Mouse (Mus musculus): Measurements from ENCODE around the gene Abcc10.

The Abcc10 gene

DNA sequence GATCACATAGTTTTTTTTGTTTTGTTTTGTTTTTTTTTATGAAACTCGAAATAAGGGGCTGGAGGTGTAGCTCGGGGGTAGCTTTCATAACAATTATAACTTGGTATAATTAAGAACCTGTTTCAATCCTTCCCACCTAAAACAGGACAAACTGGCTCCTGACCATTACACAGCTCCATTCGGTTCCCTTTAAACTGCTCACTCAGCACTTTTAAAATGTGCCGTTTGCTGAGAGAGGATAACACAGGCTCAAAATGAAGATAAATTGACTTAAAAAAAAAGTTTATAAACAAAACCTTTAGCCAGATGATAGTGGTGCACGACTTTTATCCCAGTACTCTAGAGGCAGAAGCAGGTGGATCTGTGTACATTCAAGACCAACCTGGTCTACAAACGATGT, 42.7 kb downstream of the Abcc10 start:
- no peak for DNase-seq (ENCODE audit: low spot score in 2 of 2)

DNA sequence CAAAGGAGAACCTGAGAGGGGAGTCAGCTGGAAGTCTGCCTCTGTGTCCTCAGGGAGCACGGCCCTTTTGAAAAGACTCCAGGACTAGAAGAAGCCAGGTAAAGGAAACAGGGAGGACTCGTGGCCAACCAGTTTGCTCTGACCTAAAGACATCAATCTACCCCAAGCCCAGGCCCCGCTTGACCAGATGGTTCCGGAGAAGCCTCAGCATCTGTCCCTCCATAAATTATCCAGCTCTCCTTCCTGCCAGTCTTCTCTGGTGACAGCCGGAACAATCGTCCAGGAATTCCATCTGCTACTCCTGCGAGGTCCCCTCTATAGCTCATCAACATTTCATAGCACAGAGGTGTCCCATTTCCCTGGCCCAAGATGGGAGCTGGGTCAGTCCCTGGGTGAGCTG, 43.5 kb downstream of the Abcc10 start:
- no peak for DNase-seq (ENCODE audit: low spot score in 2 of 2)

GRCm38 (mm10) chr17:46283911-46284310, 44.2 kb downstream of the Abcc10 start:
- DNase-seq (ENCODE audit: low spot score in 2 of 2), result no peak

- no peak for DNase-seq (ENCODE audit: low spot score in 2 of 2)
These were observed 45.0 kb downstream of the Abcc10 start for GRCm38 (mm10) chr17:46283140-46283539.

GRCm38 (mm10) chr17:46282483-46283123, 45.5 kb downstream of the Abcc10 start, which contains the start of gene Tjap1:
Tjap1 (minus strand) TSS chr17:46283026.
- peak; percentile 72 to 78 for DNase-seq (ENCODE audit: low spot score in 2 of 2)

DNA sequence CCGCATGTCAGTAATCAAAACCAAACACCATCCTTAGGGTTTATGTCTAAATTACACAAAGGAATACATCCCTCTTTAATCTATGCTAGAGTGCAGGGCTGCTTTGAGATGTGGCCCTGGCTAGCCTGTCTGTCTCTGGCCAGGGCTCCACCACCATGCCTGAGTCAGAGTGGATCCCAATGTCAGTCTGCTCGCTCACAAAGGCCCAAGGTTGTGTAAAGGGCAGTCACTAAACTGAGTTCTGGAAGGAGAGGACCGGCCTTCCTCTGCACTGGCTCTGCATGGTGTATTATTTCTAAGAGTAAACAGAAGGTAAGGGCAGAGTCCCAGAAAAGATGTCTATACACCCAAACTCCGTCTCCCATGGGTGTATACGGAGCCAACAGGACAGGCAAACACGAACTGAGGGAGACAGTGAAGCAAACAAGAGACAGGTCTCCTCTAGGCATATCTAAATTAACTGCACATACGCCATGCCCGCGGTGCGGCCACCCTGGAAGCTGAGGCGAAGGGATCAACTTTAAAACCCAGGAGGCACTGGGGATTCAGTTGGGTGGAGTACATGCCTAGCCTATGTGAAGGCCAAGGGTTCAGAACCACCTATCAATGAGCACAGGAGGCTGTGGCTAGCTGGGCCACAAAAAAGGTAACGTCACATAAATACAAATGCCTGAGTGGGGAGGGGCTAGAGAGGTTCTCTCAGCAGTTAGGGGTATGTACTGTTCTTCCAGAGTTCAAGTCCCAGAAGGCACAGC, 50.0 kb downstream of the Abcc10 start:
- DNase-seq (ENCODE audit: low spot score in 2 of 2), result no peak

DNA sequence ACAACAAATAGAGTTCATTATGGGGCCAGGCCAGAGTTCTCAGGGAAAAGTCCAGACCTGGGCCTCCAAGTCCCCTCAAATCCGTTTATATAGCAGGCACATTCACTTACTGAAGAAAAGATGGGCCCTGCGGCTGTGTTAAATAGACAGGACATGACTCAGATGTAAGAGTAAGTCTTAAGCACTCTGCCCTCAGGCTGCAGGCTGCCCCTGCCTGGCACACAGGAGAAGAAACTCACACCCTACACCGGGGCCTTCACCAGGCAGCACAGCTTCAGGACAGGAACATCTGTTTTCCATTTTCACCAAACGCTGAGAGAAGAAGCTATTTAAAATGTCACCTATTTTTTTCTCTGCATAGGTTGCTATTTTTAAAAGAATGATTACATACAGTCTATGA, 50.6 kb downstream of the Abcc10 start:
- no peak for DNase-seq (ENCODE audit: low spot score in 2 of 2)

DNA sequence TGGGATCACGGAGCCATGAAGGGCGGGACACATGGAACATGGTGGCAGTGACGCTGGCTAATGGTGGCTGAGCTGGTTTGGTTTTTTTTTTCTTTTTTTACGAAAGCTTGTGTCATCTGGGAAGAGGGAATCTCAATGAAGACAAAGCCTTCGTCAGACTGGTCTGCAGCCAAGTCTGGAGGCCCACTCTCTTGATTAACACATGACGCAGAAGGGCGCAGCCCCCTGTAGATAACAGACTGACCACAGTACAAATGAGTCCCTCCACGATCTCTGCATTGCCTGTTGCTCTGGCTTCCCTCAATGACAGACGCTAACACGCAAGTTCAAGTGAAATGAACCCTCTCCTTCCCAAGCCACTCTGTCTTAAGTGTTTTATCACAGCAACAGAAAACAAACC, 52.6 kb downstream of the Abcc10 start:
- DNase-seq (ENCODE audit: low spot score in 2 of 2), result no peak

DNA sequence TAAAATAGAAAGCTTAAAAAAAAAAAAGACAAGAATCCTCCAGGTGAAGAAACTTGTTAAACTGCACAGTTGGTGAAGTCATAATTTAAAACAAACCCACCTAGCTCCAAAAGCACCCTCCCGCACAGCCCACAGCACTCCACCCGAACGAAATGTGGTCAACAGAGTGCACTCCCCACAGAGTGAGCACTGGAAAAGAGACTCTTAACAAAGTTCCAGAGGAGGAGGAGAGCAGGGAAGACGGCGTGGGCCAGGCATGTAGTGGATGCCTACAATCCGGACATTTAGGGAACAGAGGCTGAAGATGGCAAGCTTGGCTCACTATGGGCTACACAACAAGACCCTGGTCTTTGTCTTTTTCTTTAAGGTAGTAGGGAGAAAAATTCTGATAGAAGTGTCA, 53.1 kb downstream of the Abcc10 start:
- DNase-seq (ENCODE audit: low spot score in 2 of 2), result no peak

DNA sequence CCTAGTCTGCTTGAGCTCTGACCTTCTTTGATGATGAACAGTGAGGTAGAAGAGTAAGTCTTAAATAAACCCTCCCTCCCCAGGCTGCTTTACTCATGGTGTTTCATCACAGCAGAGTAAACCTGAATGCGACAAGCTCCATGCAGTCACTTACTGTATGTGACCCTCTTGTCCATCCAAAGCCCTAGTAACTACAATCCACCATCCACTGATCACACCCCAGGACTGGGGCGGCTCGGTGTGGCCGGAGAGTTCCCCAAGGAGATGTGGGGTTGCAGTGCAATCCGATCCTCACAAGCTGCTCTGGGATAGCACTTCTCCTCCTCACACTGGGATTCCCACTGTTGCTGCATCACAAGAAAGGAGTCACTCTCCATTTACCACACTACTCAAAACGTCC, 53.7 kb downstream of the Abcc10 start:
- no peak for DNase-seq (ENCODE audit: low spot score in 2 of 2)

DNA sequence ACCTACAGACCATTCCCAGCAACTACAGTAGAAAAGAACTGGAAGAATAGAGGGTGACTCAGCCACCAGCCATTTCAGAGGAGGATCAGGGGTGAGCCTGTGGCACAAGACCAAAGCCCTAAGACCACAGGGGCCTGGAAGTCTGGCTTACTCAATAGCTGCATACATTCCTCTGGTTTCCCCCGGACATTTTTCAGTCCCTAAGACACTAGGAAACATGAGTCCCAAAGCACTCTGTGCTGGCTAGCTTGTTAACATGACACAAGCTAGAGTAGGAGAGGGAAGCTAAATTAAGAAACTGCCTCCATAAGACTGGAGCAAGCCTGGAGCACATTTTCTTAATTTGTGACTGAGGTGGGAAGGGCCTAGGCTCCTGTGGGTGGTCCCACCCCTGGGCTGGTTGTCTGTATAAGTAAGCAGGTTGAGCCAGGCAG, 54.3 kb downstream of the Abcc10 start:
- peak in 1 of 2 experiments; percentile 70 for DNase-seq (ENCODE audit: low spot score in 2 of 2)

DNA sequence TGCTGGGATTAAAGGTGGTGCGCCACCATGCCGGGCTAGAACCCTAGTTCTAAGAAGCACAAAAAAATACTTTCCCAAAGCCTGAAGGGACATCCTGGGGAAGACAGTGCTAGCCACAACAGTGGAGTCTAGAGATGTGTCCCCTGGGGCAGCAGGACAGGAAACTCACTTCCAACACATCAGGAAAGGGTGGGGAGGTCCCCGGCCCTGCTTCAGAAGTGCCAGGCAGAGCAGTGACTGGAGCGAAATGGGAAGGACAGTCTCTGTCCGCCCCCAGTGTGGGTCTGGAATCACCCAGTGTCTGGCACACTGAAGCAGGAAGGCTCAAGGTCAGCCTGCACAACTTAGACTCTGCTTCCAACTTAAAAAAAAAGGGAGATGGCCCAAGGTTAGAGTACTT, 55.5 kb downstream of the Abcc10 start:
- DNase-seq (ENCODE audit: low spot score in 2 of 2), result no peak

DNA sequence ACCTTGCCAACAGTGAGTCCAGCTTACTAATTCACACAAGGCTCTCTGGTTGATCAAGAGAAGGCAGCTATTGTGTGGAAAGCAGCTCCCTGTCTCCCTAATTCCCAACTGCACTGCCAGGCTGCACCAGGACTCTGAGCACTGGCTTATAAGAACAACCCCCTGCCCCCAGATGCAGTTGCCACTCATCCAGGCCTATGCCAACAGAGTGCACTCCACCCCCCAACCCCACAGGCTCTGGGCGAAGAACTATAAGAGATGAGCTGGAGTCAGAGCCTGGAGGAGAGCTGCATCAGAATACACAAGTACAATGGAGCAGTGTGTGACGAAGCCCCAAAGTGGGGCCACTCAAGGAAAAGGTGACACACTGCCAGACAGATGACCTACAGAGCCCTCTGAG, 56.1 kb downstream of the Abcc10 start:
- no peak for DNase-seq (ENCODE audit: low spot score in 2 of 2)

DNA sequence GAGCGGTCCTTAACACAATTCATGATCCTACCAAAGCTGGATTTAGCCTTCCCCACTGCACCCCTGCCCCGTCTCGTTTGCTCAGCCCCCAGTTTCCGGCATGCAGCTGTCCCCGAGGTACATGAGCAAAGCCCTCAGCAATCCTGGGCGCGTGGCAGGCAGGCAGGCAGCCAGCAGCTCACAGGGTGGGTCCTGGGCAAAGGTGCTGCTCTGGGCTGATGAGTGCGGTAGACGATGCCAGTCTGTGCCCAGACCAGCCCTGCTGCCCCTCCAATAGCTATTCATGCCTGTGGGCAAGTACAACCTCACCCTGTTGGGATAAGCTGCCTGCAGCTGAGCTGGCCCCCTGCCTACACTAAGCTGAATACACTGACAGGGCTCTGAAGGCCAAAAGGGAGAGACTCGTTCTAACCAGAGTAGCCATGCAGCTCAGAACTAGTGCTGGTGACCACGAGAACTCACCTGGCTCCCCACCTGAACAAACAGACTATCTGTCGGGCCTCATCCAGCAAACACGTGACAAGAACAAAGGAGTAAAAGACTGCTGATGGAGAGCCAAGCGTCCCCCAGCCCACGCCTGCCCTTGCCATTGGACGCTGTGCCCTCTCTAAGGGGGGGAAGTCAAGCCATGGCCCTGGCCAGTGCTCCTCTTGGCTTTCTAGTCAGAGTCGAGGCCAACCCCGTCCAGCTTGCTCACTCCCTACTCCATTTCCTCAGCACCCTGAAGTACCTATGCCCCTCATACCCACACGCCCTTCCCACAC, 58.2 kb downstream of the Abcc10 start:
- DNase-seq (ENCODE audit: low spot score in 2 of 2), result no peak

- no peak for DNase-seq (ENCODE audit: low spot score in 2 of 2)
These were observed 60.0 kb downstream of the Abcc10 start for GRCm38 (mm10) chr17:46268026-46268720.

- no peak for DNase-seq (ENCODE audit: low spot score in 2 of 2)
These were observed 60.6 kb downstream of the Abcc10 start for GRCm38 (mm10) chr17:46267511-46267910.

DNA sequence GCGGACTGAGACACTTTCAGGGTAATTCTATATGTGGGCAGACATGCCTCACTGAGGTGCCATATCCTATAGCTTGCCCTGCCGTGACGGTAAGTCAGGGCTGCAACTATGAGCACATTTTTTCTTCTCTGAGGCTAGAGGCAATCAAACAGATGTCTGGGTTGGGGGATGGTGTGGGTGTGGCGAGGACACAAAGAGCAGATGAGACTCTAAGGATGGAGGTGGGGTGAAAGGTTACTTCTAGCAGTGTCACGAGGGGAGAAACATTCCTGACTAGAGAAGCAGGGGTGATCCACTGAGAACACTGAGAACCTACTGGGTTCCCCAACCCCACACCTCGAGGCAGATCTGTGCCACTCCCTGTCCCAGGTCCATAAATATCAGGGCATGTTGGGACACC, 61.2 kb downstream of the Abcc10 start:
- no peak for DNase-seq (ENCODE audit: low spot score in 2 of 2)

- DNase-seq (ENCODE audit: low spot score in 2 of 2), result peak; percentile 90 to 91
These were observed 62.1 kb downstream of the Abcc10 start for GRCm38 (mm10) chr17:46265918-46266618.

- no peak for DNase-seq (ENCODE audit: low spot score in 2 of 2)
These were observed 62.6 kb downstream of the Abcc10 start for GRCm38 (mm10) chr17:46265502-46265901.

- DNase-seq (ENCODE audit: low spot score in 2 of 2), result no peak
These were observed 65.9 kb downstream of the Abcc10 start for GRCm38 (mm10) chr17:46262201-46262694.

DNA sequence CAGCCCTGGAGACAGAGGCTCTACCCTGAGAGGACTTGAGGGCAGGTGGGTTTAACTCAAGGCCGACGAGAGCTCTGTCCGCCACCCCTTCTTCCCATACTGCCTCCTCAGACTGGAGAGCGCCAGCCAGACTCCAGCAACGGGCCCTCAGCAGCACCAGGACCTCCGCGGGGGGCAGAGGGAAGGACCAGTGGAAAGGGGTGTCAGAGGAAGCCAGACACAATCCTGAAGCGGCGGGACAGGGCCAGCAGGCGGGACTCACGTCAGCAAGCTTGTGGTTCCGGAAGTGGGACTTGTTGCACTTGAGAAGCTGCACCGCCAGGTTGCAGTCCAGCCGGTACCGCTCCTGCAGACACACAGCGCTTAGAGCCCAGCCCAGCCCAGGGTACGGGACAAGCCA, 68.5 kb downstream of the Abcc10 start:
- no peak for DNase-seq (ENCODE audit: low spot score in 2 of 2)
